Mouse (Mus musculus) heart, embryonic 15.5 days (tissue): ENCODE results near the gene Bmp8a. TPM values are rescaled to one million over a fixed set of nuclear protein-coding genes. Genes with fewer than 3 reads are reported as not detected.
A peak's percentile ranks its signal among the peaks of the same experiment; 100 is the strongest.

Experiments
- ATAC-seq: fragments of 200-750 bp; cut with Nextera tagmentation; replicated peaks from 2 replicates; pipeline ENCODE4 v1.8.0; 2017; ENCODE audit warnings: low read depth, moderate TSS enrichment; ENCODE audit not compliant: insufficient number of reproducible peaks, insufficient read depth, low FRiP score
- H3K27ac ChIP-seq: fragments of 300-500 bp; sonication (generic); 2 replicates; pipeline ENCODE4 v1.5.1; 2015; ENCODE audit warnings: mild to moderate bottlenecking, inconsistent platforms
- H3K27me3 ChIP-seq: fragments of 300-500 bp; sonication (generic); 2 replicates; pipeline ENCODE4 v1.6.1; 2015; ENCODE audit warnings: inconsistent platforms
- H3K36me3 ChIP-seq: fragments of 300-500 bp; sonication (generic); 2 replicates; pipeline ENCODE4 v1.6.1; 2015; ENCODE audit warnings: mild to moderate bottlenecking, inconsistent platforms
- H3K4me1 ChIP-seq: fragments of 300-500 bp; sonication (generic); replicated peaks from 2 replicates; pipeline ENCODE4 v1.6.1; 2015; ENCODE audit warnings: inconsistent platforms
- H3K4me2 ChIP-seq: fragments of 300-500 bp; sonication (generic); 2 replicates; pipeline ENCODE4 v1.6.1; 2015; ENCODE audit warnings: inconsistent platforms, mild to moderate bottlenecking, moderate library complexity
- H3K4me3 ChIP-seq: fragments of 300-500 bp; sonication (generic); 2 replicates; pipeline ENCODE4 v1.5.1; 2015; ENCODE audit warnings: mild to moderate bottlenecking, inconsistent platforms
- H3K9ac ChIP-seq: fragments of 300-500 bp; sonication (generic); 2 replicates; pipeline ENCODE4 v1.6.1; 2015; ENCODE audit warnings: mild to moderate bottlenecking, inconsistent platforms
- H3K9me3 ChIP-seq: fragments of 300-500 bp; sonication (generic); replicated peaks from 2 replicates; pipeline ENCODE4 v1.6.1; 2016; ENCODE audit warnings: inconsistent platforms
- WGBS: fragments of 180-500 bp; shearing (Covaris S2); methylation state at CpG from one replicate; pipeline ENCODE4 v1.1.7; 2015; ENCODE audit warnings: mixed read lengths; 5-methylcytosine and 5-hydroxymethylcytosine counted together
- polyA plus RNA-seq: library from polyadenylated mRNA; unstranded; fragments of >200 nt; fragmentation: Nextera tagmentation; extraction: Ambion mirVana; gene quantifications from 2 replicates; pipeline ENCODE4 v1.2.1, GENCODE M21; 2015

The Bmp8a gene
- 0.11 TPM in 1 of 2 replicates, not detected in the other for polyA plus RNA-seq

- Histone ChIP-seq H3K9me3 (no peaks in the 10 kb centered on the region), H3K9ac (peak within 1 kb of the TSS; percentile 35; the same call in 1 of the 2 replicates), H3K27me3 (peaks cover 51% of the 10 kb centered on the region), H3K4me2 (peak within 1 kb of the TSS; percentile 92), H3K4me1 (peaks cover 17% of the 10 kb centered on the region), H3K36me3 (no peaks in the 10 kb centered on the region), H3K4me3 (peak within 1 kb of the TSS; percentile 58), H3K27ac (no peak within 1 kb of the TSS)
- ATAC-seq, result peak; percentile 78
- WGBS, result under 1% methylated on average over 65 of the region's 65 CpGs
Observed at GRCm38 (mm10) chr4:123342642-123343470, at the start of gene Bmp8a. Gene Bmp8a (minus strand): TSS chr4:123343252.

- Histone ChIP-seq H3K4me1 (no peaks in the 10 kb centered on the region), H3K4me2 (no peak overlapping the region), H3K4me3 (no peak overlapping the region), H3K9ac (no peak overlapping the region), H3K27ac (no peak overlapping the region), H3K9me3 (0 out of 2 replicates have a peak, but pooled peaks cover 3% of the 10 kb centered on the region), H3K36me3 (peaks cover 92% of the 10 kb centered on the region), H3K27me3 (no peaks in the 10 kb centered on the region)
- 100% methylated on average over 1 of the region's 1 CpGs for WGBS
- no peak for ATAC-seq
Observed at GRCm38 (mm10) chr4:123392187-123392586, 49.1 kb upstream of the Bmp8a start.

GRCm38 (mm10) chr4:123385028-123385427 is 42.0 kb upstream of the Bmp8a start:
- Histone ChIP-seq H3K4me2 (no peak overlapping the region), H3K36me3 (peaks cover 95% of the 10 kb centered on the region), H3K27ac (no peak overlapping the region), H3K4me3 (no peak overlapping the region), H3K27me3 (no peaks in the 10 kb centered on the region), H3K9me3 (no peaks in the 10 kb centered on the region), H3K9ac (no peak overlapping the region), H3K4me1 (no peaks in the 10 kb centered on the region)
- WGBS, result 77% methylated on average over 1 of the region's 1 CpGs
- ATAC-seq, result no peak

- H3K36me3 ChIP-seq, result peaks cover 90% of the 10 kb centered on the region
- 93% methylated on average over 7 of the region's 7 CpGs for WGBS
- ATAC-seq, result no peak
- no peak overlapping the region for H3K4me2 ChIP-seq
- H3K27me3 ChIP-seq, result no peaks in the 10 kb centered on the region
- no peak overlapping the region for H3K4me3 ChIP-seq
- H3K9me3 ChIP-seq, result no peaks in the 10 kb centered on the region
- no peak overlapping the region for H3K27ac ChIP-seq
- H3K4me1 ChIP-seq, result no peaks in the 10 kb centered on the region
- H3K9ac ChIP-seq, result no peak overlapping the region
Observed at GRCm38 (mm10) chr4:123383173-123383572, 40.1 kb upstream of the Bmp8a start.

GRCm38 (mm10) chr4:123382051-123382450 is 39.0 kb upstream of the Bmp8a start:
- H3K27ac ChIP-seq, result no peak overlapping the region
- no peaks in the 10 kb centered on the region for H3K9me3 ChIP-seq
- no peak overlapping the region for H3K9ac ChIP-seq
- ATAC-seq, result no peak
- WGBS, result 87% methylated on average over 4 of the region's 4 CpGs
- H3K27me3 ChIP-seq, result no peaks in the 10 kb centered on the region
- no peak overlapping the region for H3K4me3 ChIP-seq
- no peak overlapping the region for H3K4me2 ChIP-seq
- no peaks in the 10 kb centered on the region for H3K4me1 ChIP-seq
- peaks cover 89% of the 10 kb centered on the region for H3K36me3 ChIP-seq

- H3K4me1 ChIP-seq, result no peaks in the 10 kb centered on the region
- no peak overlapping the region for H3K27ac ChIP-seq
- no peaks in the 10 kb centered on the region for H3K27me3 ChIP-seq
- no peak overlapping the region for H3K9ac ChIP-seq
- H3K9me3 ChIP-seq, result no peaks in the 10 kb centered on the region
- peaks cover 89% of the 10 kb centered on the region for H3K36me3 ChIP-seq
- WGBS, result 91% methylated on average over 11 of the region's 11 CpGs
- ATAC-seq, result no peak
- H3K4me2 ChIP-seq, result no peak overlapping the region
- H3K4me3 ChIP-seq, result no peak overlapping the region
Observed at GRCm38 (mm10) chr4:123381598-123381997, 38.5 kb upstream of the Bmp8a start.

- Histone ChIP-seq H3K27ac (no peak overlapping the region), H3K9me3 (no peaks in the 10 kb centered on the region), H3K36me3 (peaks cover 87% of the 10 kb centered on the region), H3K4me1 (no peaks in the 10 kb centered on the region), H3K4me3 (no peak overlapping the region), H3K9ac (no peak overlapping the region), H3K4me2 (no peak overlapping the region), H3K27me3 (no peaks in the 10 kb centered on the region)
- ATAC-seq, result no peak
- WGBS, result 91% methylated on average over 3 of the region's 3 CpGs
Observed at GRCm38 (mm10) chr4:123376031-123376430, 33.0 kb upstream of the Bmp8a start.

- H3K27ac ChIP-seq, result no peak overlapping the region
- no peaks in the 10 kb centered on the region for H3K27me3 ChIP-seq
- no peak for ATAC-seq
- no peak overlapping the region for H3K9ac ChIP-seq
- peaks cover 91% of the 10 kb centered on the region for H3K36me3 ChIP-seq
- no peaks in the 10 kb centered on the region for H3K9me3 ChIP-seq
- no peak overlapping the region for H3K4me2 ChIP-seq
- WGBS, result 93% methylated on average over 12 of the region's 12 CpGs
- H3K4me1 ChIP-seq, result no peaks in the 10 kb centered on the region
- no peak overlapping the region for H3K4me3 ChIP-seq
Observed at GRCm38 (mm10) chr4:123374316-123375008, 31.4 kb upstream of the Bmp8a start.

GRCm38 (mm10) chr4:123363555-123363954 is 20.5 kb upstream of the Bmp8a start:
- WGBS, result 89% methylated on average over 4 of the region's 4 CpGs
- H3K36me3 ChIP-seq, result peaks cover 92% of the 10 kb centered on the region
- no peaks in the 10 kb centered on the region for H3K27me3 ChIP-seq
- H3K9ac ChIP-seq, result no peak overlapping the region
- no peak overlapping the region for H3K4me2 ChIP-seq
- no peaks in the 10 kb centered on the region for H3K4me1 ChIP-seq
- H3K9me3 ChIP-seq, result no peaks in the 10 kb centered on the region
- no peak overlapping the region for H3K4me3 ChIP-seq
- no peak for ATAC-seq
- H3K27ac ChIP-seq, result no peak overlapping the region

GRCm38 (mm10) chr4:123360771-123361170 is 17.7 kb upstream of the Bmp8a start:
- 92% methylated on average over 12 of the region's 12 CpGs for WGBS
- Histone ChIP-seq H3K4me1 (no peaks in the 10 kb centered on the region), H3K9ac (no peak overlapping the region), H3K27ac (no peak overlapping the region), H3K36me3 (peaks cover 81% of the 10 kb centered on the region), H3K4me3 (no peak overlapping the region), H3K9me3 (no peaks in the 10 kb centered on the region), H3K27me3 (no peaks in the 10 kb centered on the region), H3K4me2 (no peak overlapping the region)
- no peak for ATAC-seq

- Histone ChIP-seq H3K4me2 (no peak overlapping the region), H3K27ac (no peak overlapping the region), H3K36me3 (peaks cover 81% of the 10 kb centered on the region), H3K9ac (no peak overlapping the region), H3K4me1 (no peaks in the 10 kb centered on the region), H3K27me3 (no peaks in the 10 kb centered on the region), H3K4me3 (no peak overlapping the region), H3K9me3 (no peaks in the 10 kb centered on the region)
- ATAC-seq, result no peak
- 89% methylated on average over 7 of the region's 7 CpGs for WGBS
Observed at GRCm38 (mm10) chr4:123358613-123359012, 15.6 kb upstream of the Bmp8a start.
